Mouse (Mus musculus): ENCODE results near the gene Tmem259. TPM values are rescaled to one million over a fixed set of nuclear protein-coding genes. Genes with fewer than 3 reads are reported as not detected.

The Tmem259 gene
- polyA plus RNA-seq, 1 experiment from 2014 or later, result 16.1 TPM

DNA sequence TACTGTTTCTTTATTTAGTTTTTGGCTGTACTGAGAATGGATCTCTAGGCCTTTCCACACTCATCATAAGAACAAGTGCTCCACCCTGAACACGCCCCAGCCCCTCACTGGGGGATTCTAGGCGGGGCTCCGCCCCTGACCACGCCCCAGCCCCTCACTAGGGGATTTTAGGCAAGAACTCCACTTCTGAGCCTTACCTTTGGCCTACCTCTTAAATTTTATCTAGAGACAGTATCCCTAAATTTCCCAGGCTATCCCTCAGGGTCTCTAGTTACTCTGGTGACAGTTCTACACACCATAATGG is 40.9 kb upstream of the Tmem259 start:
- Histone ChIP-seq H3K27ac (ENCODE audit: low read depth, low read length) (no peak overlapping the region), H3K9me3 (ENCODE audit: control insufficient read depth, low read length) (no peaks in the 10 kb centered on the region), H3K4me2 (ENCODE audit: low read depth) (no peak overlapping the region), H3K27me3 (ENCODE audit: control insufficient read depth, insufficient read depth, low read length) (no peaks in the 10 kb centered on the region), H3K4me1 (ENCODE audit: control insufficient read depth, insufficient read depth, low read length) (no peaks in the 10 kb centered on the region), H3K36me3 (ENCODE audit: control insufficient read depth, insufficient read depth, low read length) (no peaks in the 10 kb centered on the region), H3K4me3 (ENCODE audit: low read depth, low read length) (no peak overlapping the region), H3K9ac (ENCODE audit: low read length) (no peak overlapping the region)
- ATAC-seq (ENCODE audit: insufficient read depth, low FRiP score, low TSS enrichment) (no peak), DNase-seq (ENCODE audit: low spot score) (no peak)
- WGBS, result 57% methylated on average over 4 of the region's 4 CpGs

DNA sequence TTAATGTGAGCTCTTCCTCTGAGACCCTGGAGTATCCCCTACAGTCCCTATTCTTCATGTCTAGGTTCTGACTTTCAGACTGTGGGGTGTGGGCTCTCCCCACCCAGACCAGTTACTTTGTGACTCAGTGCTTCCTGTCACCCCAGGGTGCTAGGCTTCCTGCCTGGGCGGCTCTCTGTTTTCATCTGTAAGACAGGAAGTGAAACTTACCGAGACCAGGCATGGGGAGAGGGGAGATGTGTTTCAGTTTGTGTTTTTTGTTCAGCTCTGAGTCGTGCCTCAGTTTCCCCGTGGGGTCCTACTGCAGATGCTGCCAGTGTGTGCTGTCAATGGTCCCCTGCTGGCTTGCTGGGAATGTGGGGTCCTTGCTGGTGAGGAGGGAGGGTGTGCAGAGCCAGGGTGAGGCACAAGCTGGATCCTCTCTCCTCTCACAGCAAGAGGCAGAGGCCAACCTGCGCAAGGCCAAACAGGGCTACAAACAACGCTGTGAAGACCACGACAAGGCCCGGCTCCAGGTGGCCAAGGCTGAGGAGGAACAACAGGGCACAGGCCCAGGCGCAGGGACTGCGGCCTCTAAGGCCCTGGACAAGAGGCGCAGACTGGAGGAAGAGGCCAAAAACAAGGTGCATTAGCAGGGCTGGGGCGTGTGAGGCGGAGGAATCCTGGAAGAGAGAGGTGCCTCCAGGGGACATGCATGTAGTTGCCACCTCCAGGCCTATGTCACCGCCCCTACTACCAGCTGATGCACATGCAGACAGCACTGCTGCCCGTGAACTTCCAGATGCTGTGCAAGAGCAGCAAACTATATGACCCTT is 40.3 kb upstream of the Tmem259 start:
- Histone ChIP-seq H3K27me3 (ENCODE audit: control insufficient read depth, insufficient read depth, low read length) (peaks cover 5% of the 10 kb centered on the region; the same call in 1 of the 2 replicates), H3K27ac (ENCODE audit: low read depth, low read length) (no peak overlapping the region), H3K9ac (ENCODE audit: low read length) (no peak overlapping the region), H3K4me2 (ENCODE audit: low read depth) (no peak overlapping the region), H3K9me3 (ENCODE audit: control insufficient read depth, low read length) (no peaks in the 10 kb centered on the region), H3K4me3 (ENCODE audit: low read depth, low read length) (no peak overlapping the region), H3K36me3 (ENCODE audit: control insufficient read depth, insufficient read depth, low read length) (no peaks in the 10 kb centered on the region), H3K4me1 (ENCODE audit: control insufficient read depth, insufficient read depth, low read length) (peaks cover 3% of the 10 kb centered on the region; the same call in 1 of the 2 replicates)
- DNase-seq (ENCODE audit: low spot score) (no peak), ATAC-seq (ENCODE audit: insufficient read depth, low FRiP score, low TSS enrichment) (no peak)
- 81% methylated on average over 15 of the region's 15 CpGs for WGBS

DNA sequence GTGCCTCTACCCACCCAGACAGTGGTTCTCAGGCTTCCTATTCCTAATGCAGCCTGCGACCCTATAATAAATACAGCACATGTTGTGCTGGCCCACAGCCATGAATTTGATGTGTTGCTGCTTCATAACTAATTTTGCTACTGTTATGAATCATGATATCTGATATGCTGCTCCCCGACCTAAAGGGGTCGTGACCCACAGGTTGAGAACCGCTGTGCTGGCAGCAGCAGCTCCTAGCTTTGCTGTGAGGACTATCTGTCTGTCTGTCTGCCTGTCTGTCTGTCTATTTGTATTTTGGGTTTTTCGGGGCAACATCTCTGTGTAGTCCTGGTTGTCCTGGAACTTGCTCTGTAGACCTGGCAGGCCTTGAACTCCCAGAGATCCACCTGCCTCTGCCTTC is 39.6 kb upstream of the Tmem259 start:
- 88% methylated on average over 5 of the region's 5 CpGs for WGBS
- no peaks in the 10 kb centered on the region for H3K9me3 ChIP-seq (ENCODE audit: control insufficient read depth, low read length)
- H3K4me1 ChIP-seq (ENCODE audit: control insufficient read depth, insufficient read depth, low read length), result peaks cover 3% of the 10 kb centered on the region; the same call in 1 of the 2 replicates
- no peaks in the 10 kb centered on the region for H3K36me3 ChIP-seq (ENCODE audit: control insufficient read depth, insufficient read depth, low read length)
- no peak overlapping the region for H3K4me3 ChIP-seq (ENCODE audit: low read depth, low read length)
- ATAC-seq (ENCODE audit: insufficient read depth, low FRiP score, low TSS enrichment), result no peak
- H3K27me3 ChIP-seq (ENCODE audit: control insufficient read depth, insufficient read depth, low read length), result peaks cover 7% of the 10 kb centered on the region; the same call in 1 of the 2 replicates
- H3K4me2 ChIP-seq (ENCODE audit: low read depth), result no peak overlapping the region
- H3K9ac ChIP-seq (ENCODE audit: low read length), result no peak overlapping the region
- H3K27ac ChIP-seq (ENCODE audit: low read depth, low read length), result no peak overlapping the region
- no peak for DNase-seq (ENCODE audit: low spot score)

GRCm38 (mm10) chr10:80022806-80023205 is 38.7 kb upstream of the Tmem259 start:
- ATAC-seq (ENCODE audit: insufficient read depth, low FRiP score, low TSS enrichment) (no peak), DNase-seq (ENCODE audit: low spot score) (no peak)
- Histone ChIP-seq H3K4me1 (ENCODE audit: control insufficient read depth, insufficient read depth, low read length) (peaks cover 3% of the 10 kb centered on the region; the same call in 1 of the 2 replicates), H3K27me3 (ENCODE audit: control insufficient read depth, insufficient read depth, low read length) (peaks cover 7% of the 10 kb centered on the region; the same call in 1 of the 2 replicates), H3K4me3 (ENCODE audit: low read depth, low read length) (no peak overlapping the region), H3K4me2 (ENCODE audit: low read depth) (no peak overlapping the region), H3K36me3 (ENCODE audit: control insufficient read depth, insufficient read depth, low read length) (no peaks in the 10 kb centered on the region), H3K9me3 (ENCODE audit: control insufficient read depth, low read length) (no peaks in the 10 kb centered on the region), H3K9ac (ENCODE audit: low read length) (no peak overlapping the region), H3K27ac (ENCODE audit: low read depth, low read length) (no peak overlapping the region)
- 93% methylated on average over 8 of the region's 8 CpGs for WGBS

GRCm38 (mm10) chr10:80022164-80022563 is 38.0 kb upstream of the Tmem259 start:
- Histone ChIP-seq H3K4me3 (ENCODE audit: low read depth, low read length) (no peak overlapping the region), H3K4me2 (ENCODE audit: low read depth) (no peak overlapping the region), H3K36me3 (ENCODE audit: control insufficient read depth, insufficient read depth, low read length) (no peaks in the 10 kb centered on the region), H3K9ac (ENCODE audit: low read length) (no peak overlapping the region), H3K27me3 (ENCODE audit: control insufficient read depth, insufficient read depth, low read length) (peaks cover 7% of the 10 kb centered on the region; the same call in 1 of the 2 replicates), H3K9me3 (ENCODE audit: control insufficient read depth, low read length) (no peaks in the 10 kb centered on the region), H3K4me1 (ENCODE audit: control insufficient read depth, insufficient read depth, low read length) (peaks cover 3% of the 10 kb centered on the region; the same call in 1 of the 2 replicates), H3K27ac (ENCODE audit: low read depth, low read length) (no peak overlapping the region)
- no peak for ATAC-seq (ENCODE audit: insufficient read depth, low FRiP score, low TSS enrichment)
- WGBS, result 92% methylated on average over 12 of the region's 12 CpGs
- DNase-seq (ENCODE audit: low spot score), result no peak

DNA sequence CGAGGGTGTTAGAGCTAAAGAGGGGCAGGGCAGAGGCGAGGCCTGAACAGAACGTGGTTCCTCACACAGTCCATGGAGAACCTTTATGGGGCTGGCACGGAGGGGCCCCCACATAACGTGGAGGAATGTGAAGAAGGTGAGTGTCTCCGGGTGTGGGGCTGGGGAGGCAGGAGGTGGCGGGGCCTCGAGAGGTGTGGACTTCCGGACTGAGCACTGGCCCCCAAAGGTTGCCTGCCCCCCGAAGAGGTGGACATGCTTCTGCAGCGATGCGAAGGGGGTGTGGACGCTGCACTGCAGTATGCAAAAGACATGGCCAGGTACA is 37.2 kb upstream of the Tmem259 start:
- H3K4me1 ChIP-seq (ENCODE audit: control insufficient read depth, insufficient read depth, low read length), result peaks cover 3% of the 10 kb centered on the region; the same call in 1 of the 2 replicates
- H3K9me3 ChIP-seq (ENCODE audit: control insufficient read depth, low read length), result no peaks in the 10 kb centered on the region
- WGBS, result 90% methylated on average over 12 of the region's 13 CpGs
- H3K27me3 ChIP-seq (ENCODE audit: control insufficient read depth, insufficient read depth, low read length), result peaks cover 7% of the 10 kb centered on the region; the same call in 1 of the 2 replicates
- ATAC-seq (ENCODE audit: insufficient read depth, low FRiP score, low TSS enrichment) (no peak), DNase-seq (ENCODE audit: low spot score) (no peak)
- no peak overlapping the region for H3K9ac ChIP-seq (ENCODE audit: low read length)
- no peak overlapping the region for H3K27ac ChIP-seq (ENCODE audit: low read depth, low read length)
- H3K4me2 ChIP-seq (ENCODE audit: low read depth), result no peak overlapping the region
- no peaks in the 10 kb centered on the region for H3K36me3 ChIP-seq (ENCODE audit: control insufficient read depth, insufficient read depth, low read length)
- no peak overlapping the region for H3K4me3 ChIP-seq (ENCODE audit: low read depth, low read length)

DNA sequence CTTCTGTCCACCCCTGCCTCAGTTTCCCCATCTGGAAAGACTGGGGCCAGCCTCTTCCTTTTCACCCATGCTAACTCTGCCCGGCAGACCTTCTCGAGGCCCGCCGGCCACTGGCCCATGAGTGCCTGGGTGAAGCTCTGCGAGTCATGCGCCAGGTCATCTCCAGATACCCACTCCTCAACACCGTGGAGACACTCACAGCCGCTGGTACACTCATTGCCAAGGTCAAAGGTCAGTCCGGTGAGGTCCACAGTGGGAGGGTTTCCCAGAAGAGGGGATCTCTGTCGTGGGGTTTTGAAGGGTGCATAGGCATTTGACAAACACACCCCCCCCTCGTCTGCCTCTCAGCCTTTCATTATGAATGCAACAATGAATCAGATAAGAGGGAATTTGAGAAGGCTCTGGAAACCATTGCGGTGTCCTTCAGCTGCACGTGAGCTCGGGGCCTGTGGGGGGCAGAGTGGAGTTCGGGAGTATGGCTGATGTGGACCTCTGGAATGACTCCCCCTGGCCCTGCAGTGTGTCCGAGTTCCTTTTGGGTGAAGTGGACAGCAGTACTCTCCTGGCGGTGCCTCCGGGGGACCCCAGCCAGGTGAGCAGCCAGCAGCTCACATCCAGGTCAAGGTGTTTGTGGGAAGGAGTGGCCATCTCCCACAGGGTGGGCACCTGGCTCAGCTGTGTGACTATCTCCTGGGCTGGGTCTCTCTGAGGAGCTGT is 36.6 kb upstream of the Tmem259 start:
- 87% methylated on average over 18 of the region's 18 CpGs for WGBS
- H3K9me3 ChIP-seq (ENCODE audit: control insufficient read depth, low read length), result no peaks in the 10 kb centered on the region
- no peaks in the 10 kb centered on the region for H3K36me3 ChIP-seq (ENCODE audit: control insufficient read depth, insufficient read depth, low read length)
- peaks cover 9% of the 10 kb centered on the region for H3K27me3 ChIP-seq (ENCODE audit: control insufficient read depth, insufficient read depth, low read length)
- DNase-seq (ENCODE audit: low spot score) (no peak), ATAC-seq (ENCODE audit: insufficient read depth, low FRiP score, low TSS enrichment) (no peak)
- peaks cover 3% of the 10 kb centered on the region; the same call in 1 of the 2 replicates for H3K4me1 ChIP-seq (ENCODE audit: control insufficient read depth, insufficient read depth, low read length)
- H3K4me2 ChIP-seq (ENCODE audit: low read depth), result no peak overlapping the region; the same call in 1 of the 2 replicates
- H3K27ac ChIP-seq (ENCODE audit: low read depth, low read length), result no peak overlapping the region
- H3K4me3 ChIP-seq (ENCODE audit: low read depth, low read length), result no peak overlapping the region
- no peak overlapping the region for H3K9ac ChIP-seq (ENCODE audit: low read length)

DNA sequence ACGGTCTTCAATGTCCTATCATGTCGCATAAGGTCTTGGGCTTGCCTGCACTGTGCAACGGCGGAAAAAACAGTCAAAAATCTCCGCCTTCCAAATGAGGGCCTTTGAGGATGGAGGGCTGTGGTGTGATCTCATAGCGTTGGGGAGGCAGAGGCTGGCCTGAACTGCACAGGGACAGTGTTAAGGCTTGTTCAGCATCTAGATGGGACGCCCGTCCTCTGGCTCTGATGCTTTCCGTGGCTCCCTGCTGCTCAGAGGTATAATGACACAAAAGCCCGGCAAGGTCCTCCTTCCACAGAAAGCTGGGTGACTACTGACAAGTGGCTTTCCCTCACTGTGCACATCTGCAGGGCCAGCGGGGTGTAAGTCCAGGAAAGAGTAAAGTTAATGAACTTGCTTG is 36.1 kb upstream of the Tmem259 start:
- Histone ChIP-seq H3K36me3 (ENCODE audit: control insufficient read depth, insufficient read depth, low read length) (no peaks in the 10 kb centered on the region), H3K4me2 (ENCODE audit: low read depth) (peak overlapping the region; percentile 15), H3K4me3 (ENCODE audit: low read depth, low read length) (peak overlapping the region; percentile 21; the same call in 1 of the 2 replicates), H3K27me3 (ENCODE audit: control insufficient read depth, insufficient read depth, low read length) (peaks cover 15% of the 10 kb centered on the region), H3K9ac (ENCODE audit: low read length) (no peak overlapping the region), H3K9me3 (ENCODE audit: control insufficient read depth, low read length) (no peaks in the 10 kb centered on the region), H3K4me1 (ENCODE audit: control insufficient read depth, insufficient read depth, low read length) (peaks cover 3% of the 10 kb centered on the region; the same call in 1 of the 2 replicates), H3K27ac (ENCODE audit: low read depth, low read length) (no peak overlapping the region)
- no peak for ATAC-seq (ENCODE audit: insufficient read depth, low FRiP score, low TSS enrichment)
- no peak for DNase-seq (ENCODE audit: low spot score)
- WGBS, result 24% methylated on average over 11 of the region's 11 CpGs

Measured in neural tube, embryonic 11.5 days (tissue).